Mouse (Mus musculus) midbrain, embryonic 16.5 days (tissue): ENCODE measurements around the gene Mlec. TPM values are rescaled to one million over a fixed set of nuclear protein-coding genes. Genes with fewer than 3 reads are reported as not detected.
A peak's percentile ranks its signal among the peaks of the same experiment; 100 is the strongest.
"Not testable (repeated sequence)": the region's sequence is repeated elsewhere in the genome, so short reads cannot be mapped to it uniquely, and the experiment has no call there.

Experiments
- ATAC-seq: fragments of 200-750 bp; cut with Nextera tagmentation; 2 replicates; pipeline ENCODE4 v1.8.0; 2017; ENCODE audit warnings: moderate TSS enrichment
- H3K27ac ChIP-seq: fragments of 300-500 bp; sonication (generic); 2 replicates; pipeline ENCODE4 v1.5.1; 2014; ENCODE audit warnings: mild to moderate bottlenecking, low read length, mixed read lengths
- H3K27me3 ChIP-seq: fragments of 300-500 bp; sonication (generic); 2 replicates; pipeline ENCODE4 v1.6.1; 2014; ENCODE audit warnings: low read depth, low read length, mixed read lengths; ENCODE audit not compliant: control insufficient read depth, insufficient read depth
- H3K36me3 ChIP-seq: fragments of 300-500 bp; sonication (generic); 2 replicates; pipeline ENCODE4 v1.6.1; 2014; ENCODE audit warnings: mild to moderate bottlenecking, low read length, moderate library complexity, mixed read lengths; ENCODE audit not compliant: control insufficient read depth, insufficient read depth
- H3K4me1 ChIP-seq: fragments of 300-500 bp; sonication (generic); 2 replicates; pipeline ENCODE4 v1.6.1; 2014; ENCODE audit warnings: mild to moderate bottlenecking, low read length, mixed read lengths; ENCODE audit not compliant: control insufficient read depth, insufficient read depth
- H3K4me2 ChIP-seq: fragments of 300-500 bp; sonication (generic); 2 replicates; pipeline ENCODE4 v1.6.1; 2014; ENCODE audit warnings: mild to moderate bottlenecking, low read length, mixed read lengths
- H3K4me3 ChIP-seq: fragments of 300-500 bp; sonication (generic); 2 replicates; pipeline ENCODE4 v1.5.1; 2014; ENCODE audit warnings: low read depth, mild to moderate bottlenecking, low read length, moderate library complexity, mixed read lengths
- H3K9ac ChIP-seq: fragments of 300-500 bp; sonication (generic); 2 replicates; pipeline ENCODE4 v1.6.1; 2014; ENCODE audit warnings: low read depth, low read length, mixed read lengths
- H3K9me3 ChIP-seq: fragments of 300-500 bp; sonication (generic); replicated peaks from 2 replicates; pipeline ENCODE4 v1.6.1; 2014; ENCODE audit warnings: mild to moderate bottlenecking, low read length, mixed read lengths; ENCODE audit not compliant: control insufficient read depth, poor library complexity, severe bottlenecking
- WGBS: fragments of 180-500 bp; shearing (Covaris S2); extraction: QIAGEN DNeasy Blood & Tissue Kit; methylation state at CpG from one replicate; pipeline ENCODE4 v1.1.7; 2014; 5-methylcytosine and 5-hydroxymethylcytosine counted together
- polyA plus RNA-seq: library from polyadenylated mRNA; unstranded; fragments of >200 nt; fragmentation: Nextera tagmentation; extraction: Ambion mirVana; gene quantifications from 2 replicates; pipeline ENCODE4 v1.2.1, GENCODE M21; 2015

Gene Mlec
- polyA plus RNA-seq, 1 experiment from 2014 or later = 25.4 TPM

GRCm38 (mm10) chr5:115165895-115166814, 8.2 kb upstream of the Mlec start:
- H3K27ac ChIP-seq = no peak overlapping the region
- no peaks in the 10 kb centered on the region for H3K36me3 ChIP-seq
- no peak overlapping the region for H3K4me3 ChIP-seq
- peak; percentile 66 for ATAC-seq
- H3K9ac ChIP-seq = no peak overlapping the region
- no peak overlapping the region for H3K4me2 ChIP-seq
- H3K4me1 ChIP-seq = no peaks in the 10 kb centered on the region
- no peaks in the 10 kb centered on the region for H3K9me3 ChIP-seq
- whole genome bisulfite sequencing = 33% methylated on average over 11 of the region's 11 CpGs
- no peaks in the 10 kb centered on the region for H3K27me3 ChIP-seq

GRCm38 (mm10) chr5:115165351-115165750, 7.4 kb upstream of the Mlec start:
- H3K27ac ChIP-seq = no peak overlapping the region
- no peaks in the 10 kb centered on the region for H3K27me3 ChIP-seq
- H3K4me1 ChIP-seq = no peaks in the 10 kb centered on the region
- H3K9ac ChIP-seq = no peak overlapping the region
- no peak for ATAC-seq
- 64% methylated on average over 9 of the region's 9 CpGs for WGBS
- no peaks in the 10 kb centered on the region for H3K36me3 ChIP-seq
- no peaks in the 10 kb centered on the region for H3K9me3 ChIP-seq
- H3K4me2 ChIP-seq = no peak overlapping the region
- H3K4me3 ChIP-seq = no peak overlapping the region

GRCm38 (mm10) chr5:115164446-115164845, 6.5 kb upstream of the Mlec start:
- H3K27ac ChIP-seq, H3K36me3 ChIP-seq, H3K4me3 ChIP-seq, H3K4me2 ChIP-seq, H3K9ac ChIP-seq, H3K4me1 ChIP-seq, H3K27me3 ChIP-seq, H3K9me3 ChIP-seq, ATAC-seq: not testable (repeated sequence)
- 82% methylated on average over 4 of the region's 4 CpGs for WGBS

- H3K9me3 ChIP-seq = no peaks in the 10 kb centered on the region
- H3K4me2 ChIP-seq = no peak overlapping the region
- no peak overlapping the region for H3K9ac ChIP-seq
- no peak for ATAC-seq
- no peaks in the 10 kb centered on the region for H3K27me3 ChIP-seq
- no peak overlapping the region for H3K4me3 ChIP-seq
- WGBS = 33% methylated on average over 8 of the region's 8 CpGs
- no peaks in the 10 kb centered on the region for H3K36me3 ChIP-seq
- H3K4me1 ChIP-seq = no peaks in the 10 kb centered on the region; the same call in 1 of the 2 replicates
- H3K27ac ChIP-seq = no peak overlapping the region
Observed at GRCm38 (mm10) chr5:115163563-115163962, 5.6 kb upstream of the Mlec start.

DNA sequence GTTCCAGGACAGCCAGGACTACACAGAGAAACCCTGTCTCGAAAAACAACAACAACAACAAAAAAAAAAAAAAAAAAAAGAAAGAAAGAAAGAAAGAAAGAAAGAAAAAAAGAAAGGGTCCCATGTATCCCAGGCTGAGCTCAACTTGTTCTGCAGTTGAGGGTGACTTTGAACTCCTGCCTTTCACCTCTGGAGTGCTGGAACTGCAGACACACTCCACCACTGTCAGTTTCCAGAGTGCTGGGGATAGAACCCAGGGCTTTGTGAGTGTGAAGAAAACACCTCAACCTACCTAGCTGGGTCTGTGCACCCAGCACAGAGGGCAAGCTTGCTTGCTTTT, 3.9 kb upstream of the Mlec start:
- no CpG with 5 or more reads among the region's 1 CpGs for WGBS
- H3K9me3 ChIP-seq, H3K4me2 ChIP-seq, H3K36me3 ChIP-seq, H3K4me1 ChIP-seq, H3K27ac ChIP-seq, H3K9ac ChIP-seq, ATAC-seq, H3K27me3 ChIP-seq, H3K4me3 ChIP-seq: not testable (repeated sequence)

- H3K4me2 ChIP-seq = no peak overlapping the region
- H3K4me1 ChIP-seq = peaks cover 9% of the 10 kb centered on the region
- H3K27me3 ChIP-seq = no peaks in the 10 kb centered on the region
- H3K9me3 ChIP-seq = no peaks in the 10 kb centered on the region
- no peak for ATAC-seq
- H3K9ac ChIP-seq = no peak overlapping the region
- H3K27ac ChIP-seq = no peak overlapping the region
- no peaks in the 10 kb centered on the region for H3K36me3 ChIP-seq
- 61% methylated on average over 13 of the region's 13 CpGs for WGBS
- no peak overlapping the region for H3K4me3 ChIP-seq
Observed at GRCm38 (mm10) chr5:115161064-115161939, 3.3 kb upstream of the Mlec start.

GRCm38 (mm10) chr5:115160655-115161054, 2.7 kb upstream of the Mlec start:
- Histone ChIP-seq H3K4me2 (no peak overlapping the region), H3K9me3 (no peaks in the 10 kb centered on the region), H3K4me1 (peaks cover 16% of the 10 kb centered on the region), H3K27me3 (no peaks in the 10 kb centered on the region), H3K36me3 (no peaks in the 10 kb centered on the region), H3K4me3 (no peak overlapping the region), H3K27ac (no peak overlapping the region), H3K9ac (no peak overlapping the region)
- ATAC-seq = no peak
- WGBS = 85% methylated on average over 6 of the region's 6 CpGs

- Histone ChIP-seq H3K4me2 (peak overlapping the region; percentile 71), H3K9ac (peak overlapping the region; percentile 97)
- WGBS = 28% methylated on average over 12 of the region's 12 CpGs
Observed at GRCm38 (mm10) chr5:115159165-115159564, 1.2 kb upstream of the Mlec start.

More at GRCm38 (mm10) chr5:115159165-115159564, 1.2 kb upstream of the Mlec start:
- no peaks in the 10 kb centered on the region for H3K36me3 ChIP-seq
- H3K27me3 ChIP-seq = no peaks in the 10 kb centered on the region
- H3K4me3 ChIP-seq = peak overlapping the region; percentile 94
- ATAC-seq = no peak
- H3K27ac ChIP-seq = peak overlapping the region; percentile 100
- H3K4me1 ChIP-seq = peaks cover 29% of the 10 kb centered on the region
- no peaks in the 10 kb centered on the region for H3K9me3 ChIP-seq
